Mouse (Mus musculus): ENCODE measurements at regions not wholly inside any gene's neighbourhood (a gene's known extent, or its start where the extent isn't known, plus 50 kb on each side); places are given as distances from the start of the nearest gene placed in this dataset.

DNA sequence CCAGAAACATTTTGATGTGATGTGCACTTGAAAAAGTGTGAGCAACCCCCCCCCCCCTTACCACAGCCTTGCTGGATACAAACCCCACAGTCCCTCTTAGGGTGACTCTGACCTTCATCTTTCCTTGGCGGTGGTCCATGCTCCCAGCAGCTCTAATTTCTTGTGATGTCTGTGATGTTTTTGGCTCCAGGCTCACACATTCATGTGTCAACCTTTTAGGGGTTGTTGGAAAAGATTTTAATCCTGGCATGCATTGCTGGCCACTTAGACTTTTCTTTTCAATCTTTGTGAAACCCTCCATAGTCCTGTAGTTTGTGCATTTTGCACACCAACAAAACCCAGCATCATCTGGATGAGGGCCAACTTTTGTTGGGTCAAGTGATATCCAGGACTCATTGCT is 134.9 kb upstream of the Igfbp3 start:
- DNase-seq (ENCODE audit: low spot score), result no peak

DNA sequence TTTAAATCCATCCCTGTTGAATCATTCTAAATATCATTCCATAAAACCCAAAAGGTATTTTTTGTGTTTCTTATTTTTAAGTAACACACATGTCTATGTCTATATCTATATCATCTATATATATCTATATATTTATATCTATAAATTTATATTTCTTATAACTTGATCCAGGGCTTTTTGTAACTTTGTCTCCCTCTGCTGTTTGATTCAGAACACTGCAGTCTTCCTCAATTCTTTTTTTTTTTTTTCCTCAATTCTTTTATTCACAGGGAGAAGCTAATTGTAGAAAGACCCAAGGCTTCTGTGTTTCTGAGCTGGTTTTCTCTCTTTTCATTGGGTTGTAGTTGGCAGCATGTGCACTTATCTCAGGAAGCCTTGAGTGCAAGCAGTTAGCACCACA is 124.1 kb upstream of the Igfbp3 start:
- no peak for DNase-seq (ENCODE audit: low spot score)

DNA sequence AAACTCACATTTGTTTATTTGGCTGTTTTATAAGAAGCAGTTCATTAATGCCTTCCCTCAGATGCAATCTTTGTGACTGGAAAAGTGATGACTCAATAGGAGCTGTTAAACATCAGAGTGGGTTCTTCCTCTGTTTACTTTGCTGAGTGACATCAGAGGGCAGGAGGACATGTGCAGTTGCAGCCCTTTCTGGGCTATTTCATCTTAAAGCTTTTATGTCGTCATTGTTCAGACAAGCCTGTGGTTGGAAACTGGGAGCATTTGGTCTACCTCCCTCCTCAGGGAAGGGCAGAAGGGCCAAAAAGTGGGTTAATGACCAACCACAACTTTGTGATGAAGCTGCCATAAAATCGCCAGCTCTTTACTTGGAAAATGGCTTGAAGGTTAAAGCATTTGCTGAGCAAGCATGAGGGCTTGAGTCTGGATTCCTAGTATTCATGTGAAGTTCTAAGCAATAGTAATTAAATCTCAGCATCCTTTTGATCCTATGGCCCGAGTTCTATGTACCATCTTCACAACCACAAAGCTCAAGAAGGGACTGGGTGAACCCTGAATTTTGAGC is 103.8 kb upstream of the Igfbp3 start:
- DNase-seq (ENCODE audit: low spot score), result peak; percentile 10

DNA sequence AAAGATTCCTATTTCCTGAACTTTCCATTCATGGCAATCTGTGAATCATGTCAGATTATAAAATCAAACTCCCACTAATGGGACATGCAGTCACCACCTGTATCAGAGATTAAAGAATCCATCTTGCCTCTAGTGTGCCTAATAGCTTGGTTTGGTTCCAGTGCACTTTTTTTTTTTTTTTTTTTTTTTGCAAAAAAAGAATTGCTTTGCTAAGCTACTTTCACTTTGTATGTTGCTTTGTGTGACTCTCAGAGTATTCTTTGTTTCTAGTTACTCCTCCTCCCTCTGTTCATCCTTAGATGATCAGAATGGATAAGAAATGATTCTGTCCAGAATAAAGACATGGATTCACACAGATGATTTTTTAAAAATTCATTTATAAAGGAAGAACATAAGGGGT is 82.5 kb upstream of the Igfbp3 start:
- DNase-seq (ENCODE audit: low spot score), result no peak

GRCm38 (mm10) chr11:7289242-7289938 is 75.7 kb upstream of the Igfbp3 start:
- DNase-seq (ENCODE audit: low spot score), result no peak

DNA sequence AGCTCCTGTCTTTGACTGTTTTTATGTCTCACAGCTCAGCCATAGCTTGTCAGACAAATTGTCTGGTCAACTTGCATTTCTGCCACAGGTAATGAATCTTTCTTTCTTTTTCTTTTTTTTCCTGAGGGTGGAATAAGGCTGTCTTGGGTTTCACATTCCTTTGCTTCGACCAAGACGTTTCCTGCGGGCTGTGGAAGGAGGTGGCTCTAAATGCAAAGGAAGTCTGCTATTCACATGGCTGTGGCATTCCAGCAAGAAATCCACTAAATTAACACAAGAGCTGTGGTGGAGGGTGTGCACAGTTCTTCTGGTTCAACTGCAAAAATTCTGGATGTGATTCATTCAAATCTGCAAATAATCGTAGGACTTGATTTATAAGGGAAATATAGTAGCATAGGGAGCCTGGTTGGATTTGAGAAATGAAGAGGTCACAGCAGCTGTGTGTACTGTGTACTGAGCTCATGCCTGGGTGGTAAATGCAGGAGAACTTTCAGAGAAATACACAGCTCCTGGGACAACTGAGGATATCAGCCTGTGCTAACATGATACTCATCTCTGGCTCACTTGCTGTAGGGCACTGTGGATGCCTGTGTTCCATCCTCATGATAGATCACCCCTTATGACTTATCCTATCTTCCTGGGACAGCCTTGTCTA is 71.2 kb upstream of the Igfbp3 start:
- no peak for DNase-seq (ENCODE audit: low spot score)

GRCm38 (mm10) chr11:7282981-7283380 is 69.3 kb upstream of the Igfbp3 start:
- DNase-seq (ENCODE audit: low spot score), result no peak

DNA sequence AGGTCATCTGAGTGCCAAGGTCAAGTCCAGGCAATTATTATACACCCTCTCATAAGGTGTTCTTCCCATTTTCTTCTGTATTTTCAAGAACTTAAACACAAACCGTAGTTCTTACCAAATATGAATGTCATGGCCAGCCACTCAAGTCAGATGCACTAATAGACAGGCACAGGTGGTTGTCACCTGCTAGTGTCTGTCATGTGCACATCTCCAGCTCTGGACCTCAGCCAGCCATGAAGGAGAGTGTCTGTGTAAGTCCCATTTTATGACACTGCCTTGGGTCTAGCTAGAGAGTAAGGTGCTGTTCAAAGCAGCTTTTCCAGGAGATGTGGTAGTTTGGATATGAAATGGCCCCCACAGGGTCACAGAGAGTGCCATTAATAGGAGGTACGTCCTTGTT is 68.5 kb upstream of the Igfbp3 start:
- DNase-seq (ENCODE audit: low spot score), result no peak

GRCm38 (mm10) chr11:7281656-7282055 is 67.9 kb upstream of the Igfbp3 start:
- no peak for DNase-seq (ENCODE audit: low spot score)

GRCm38 (mm10) chr11:7279891-7280290 is 66.2 kb upstream of the Igfbp3 start:
- no peak for DNase-seq (ENCODE audit: low spot score)

- no peak for DNase-seq (ENCODE audit: low spot score)
Observed at GRCm38 (mm10) chr11:7272543-7272942, 58.8 kb upstream of the Igfbp3 start.

GRCm38 (mm10) chr11:7270916-7271315 is 57.2 kb upstream of the Igfbp3 start:
- DNase-seq (ENCODE audit: low spot score), result no peak

- no peak for DNase-seq (ENCODE audit: low spot score)
Observed at GRCm38 (mm10) chr11:7263971-7264370, 50.2 kb upstream of the Igfbp3 start.

Measured in yolk sac, embryonic 10.5 days (tissue).